14 mouse cellular contexts compared by ENCODE assay signal in genomic region chr12:19953869-19954555, GRCm38 (mm10). TPM values are rescaled to one million over a fixed set of nuclear protein-coding genes. Genes with fewer than 3 reads are reported as not detected.
DNase-seq lines count a peak whose midpoint lies in the region; ATAC-seq and TF ChIP-seq lines count a peak whose summit lies in the region.
"Not testable (repeated sequence)": the region's sequence is repeated elsewhere in the genome, so short reads cannot be mapped to it uniquely, and the experiment has no call there.
"Had no signal": no experiment of that assay in that cellular context is flagged by ENCODE, and none has a peak within 500 bp of the region (broad histone marks: within the 10 kb centered on the region; RNA-seq: fewer than 3 reads in every experiment).

Gene Gm21863 (plus strand): TSS chr12:19954505.

- not testable (repeated sequence) for TF ChIP-seq CTCF in ES-Bruce4 (IDR thresholded peaks at IDR 0.05; ENCODE audit: low read depth, low read length); kidney, postnatal 0 days (IDR thresholded peaks at IDR 0.05; ENCODE audit: low read depth); lung, embryonic 14.5 days (IDR thresholded peaks at IDR 0.05; ENCODE audit: low read depth)

- H3K9me3 ChIP-seq in ES-Bruce4 (replicated peaks; ENCODE audit: control insufficient read depth, insufficient read depth, low read length, poor library complexity, severe bottlenecking); heart, embryonic 15.5 days (replicated peaks); hindbrain, embryonic 16.5 days (ENCODE audit: control insufficient read depth, low read length); kidney, postnatal 0 days (replicated peaks; ENCODE audit: low read length); lung, embryonic 14.5 days (ENCODE audit: low read depth, low read length): not testable (repeated sequence)
- peaks cover 27% of the 10 kb centered on the region for H3K9me3 ChIP-seq in forebrain, embryonic 12.5 days
- H3K9me3 ChIP-seq in midbrain, embryonic 13.5 days, result peaks cover 25% of the 10 kb centered on the region

- peak within 1 kb of the TSS; percentile 94 for H3K4me3 ChIP-seq in ES-Bruce4 (ENCODE audit: low read depth, low read length)
- not testable (repeated sequence) for H3K4me3 ChIP-seq in forebrain, embryonic 12.5 days (replicated peaks); heart, embryonic 15.5 days; hindbrain, embryonic 16.5 days (ENCODE audit: low read length); kidney, postnatal 0 days (replicated peaks; ENCODE audit: low read depth, low read length); lung, embryonic 14.5 days (ENCODE audit: low read depth, low read length); midbrain, embryonic 13.5 days (replicated peaks)

- peak within 1 kb of the TSS; percentile 77 for H3K27ac ChIP-seq in ES-Bruce4 (ENCODE audit: insufficient read depth, low read length)
- H3K27ac ChIP-seq in forebrain, embryonic 12.5 days; heart, embryonic 15.5 days; hindbrain, embryonic 16.5 days (ENCODE audit: low read depth, low read length); kidney, postnatal 0 days; lung, embryonic 14.5 days (ENCODE audit: low read depth); midbrain, embryonic 13.5 days: not testable (repeated sequence)

- not testable (repeated sequence) for H3K36me3 ChIP-seq in ES-Bruce4 (ENCODE audit: control insufficient read depth, insufficient read depth, low read length, poor library complexity, severe bottlenecking); forebrain, embryonic 12.5 days (replicated peaks); heart, embryonic 15.5 days; hindbrain, embryonic 16.5 days (ENCODE audit: control insufficient read depth, insufficient read depth, low read length); kidney, postnatal 0 days (ENCODE audit: insufficient read depth, low read length); lung, embryonic 14.5 days (ENCODE audit: insufficient read depth); midbrain, embryonic 13.5 days

- TF ChIP-seq POLR2A in ES-Bruce4 (IDR thresholded peaks at IDR 0.05; ENCODE audit: insufficient read depth, low read length), result peak; percentile 60

- 0 out of 2 replicates have a peak, but pooled peaks have one; percentile 71 for ATAC-seq in forebrain, embryonic 12.5 days (ENCODE audit: low FRiP score)
- ATAC-seq in heart, embryonic 15.5 days (replicated peaks; ENCODE audit: insufficient number of reproducible peaks, insufficient read depth, low FRiP score, low read depth), result peak; percentile 55; the same call in 1 of the 2 replicates
- ATAC-seq in hindbrain, embryonic 16.5 days, result peak; percentile 78
- ATAC-seq in kidney, postnatal 0 days (replicated peaks; ENCODE audit: low FRiP score, low read depth), result peak; percentile 80
- peak; percentile 85 for ATAC-seq in lung, embryonic 14.5 days (ENCODE audit: insufficient read depth)
- ATAC-seq in midbrain, embryonic 13.5 days, result peak; percentile 83
- peak; percentile 66; the same call in 1 of the 2 replicates for ATAC-seq in neutrophil, adult 5-6 weeks (ENCODE audit: extremely low read depth, insufficient number of reproducible peaks, low FRiP score, poor library complexity, severe bottlenecking)

- H3K9ac ChIP-seq in ES-Bruce4 (ENCODE audit: low read depth, poor library complexity, severe bottlenecking), result peak within 1 kb of the TSS; percentile 100
- not testable (repeated sequence) for H3K9ac ChIP-seq in forebrain, embryonic 12.5 days; heart, embryonic 15.5 days; hindbrain, embryonic 16.5 days (ENCODE audit: low read depth, low read length); kidney, postnatal 0 days (ENCODE audit: low read depth, low read length); lung, embryonic 14.5 days; midbrain, embryonic 13.5 days (replicated peaks)

- TF ChIP-seq EP300 in ES-Bruce4 (IDR thresholded peaks at IDR 0.05; ENCODE audit: insufficient read depth, low read depth, low read length), result not testable (repeated sequence)

- 26% methylated on average over 48 of the region's 75 CpGs for WGBS in forebrain, embryonic 12.5 days
- WGBS in heart, embryonic 15.5 days, result 14% methylated on average over 55 of the region's 75 CpGs
- 22% methylated on average over 54 of the region's 75 CpGs for WGBS in hindbrain, embryonic 16.5 days
- 18% methylated on average over 58 of the region's 75 CpGs for WGBS in kidney, postnatal 0 days
- WGBS in lung, embryonic 14.5 days, result 19% methylated on average over 29 of the region's 75 CpGs
- 25% methylated on average over 67 of the region's 75 CpGs for WGBS in midbrain, embryonic 13.5 days

- not testable (repeated sequence) for DNase-seq in kidney, postnatal 0 days (ENCODE audit: low spot score); lung, embryonic 14.5 days

- not testable (repeated sequence) for H3K4me1 ChIP-seq in ES-Bruce4 (ENCODE audit: control insufficient read depth, insufficient read depth, low read length); forebrain, embryonic 12.5 days; heart, embryonic 15.5 days (replicated peaks); hindbrain, embryonic 16.5 days (ENCODE audit: control insufficient read depth, insufficient read depth, low read depth, low read length); kidney, postnatal 0 days (replicated peaks; ENCODE audit: insufficient read depth, low read length); lung, embryonic 14.5 days (ENCODE audit: insufficient read depth); midbrain, embryonic 13.5 days (replicated peaks)

- H3K27me3 ChIP-seq in ES-Bruce4 (ENCODE audit: control insufficient read depth, insufficient read depth, low read length, poor library complexity, severe bottlenecking); forebrain, embryonic 12.5 days; heart, embryonic 15.5 days; hindbrain, embryonic 16.5 days (replicated peaks; ENCODE audit: control insufficient read depth, insufficient read depth, low read length); kidney, postnatal 0 days (ENCODE audit: insufficient read depth, low read length); lung, embryonic 14.5 days (ENCODE audit: insufficient read depth, low read length); midbrain, embryonic 13.5 days: not testable (repeated sequence)

- H3K4me2 ChIP-seq in forebrain, embryonic 12.5 days; heart, embryonic 15.5 days; hindbrain, embryonic 16.5 days (ENCODE audit: low read length); kidney, postnatal 0 days (ENCODE audit: low read length); lung, embryonic 14.5 days; midbrain, embryonic 13.5 days (replicated peaks): not testable (repeated sequence)

RNA-seq across cellular contexts. Expression of gene Gm21863, which starts in this region (rescaled TPM):
- not detected in 2 replicates for polyA plus RNA-seq in ES-Bruce4 (2011; ENCODE audit: insufficient read depth, insufficient read length, low read depth, missing spikeins)
- not detected in 2 replicates for polyA plus RNA-seq in forebrain, embryonic 12.5 days (2016; fragmentation: Nextera tagmentation; extraction: Ambion mirVana)
- not detected in 2 replicates for polyA plus RNA-seq in heart, embryonic 15.5 days (2015; fragmentation: Nextera tagmentation; extraction: Ambion mirVana)
- polyA plus RNA-seq in hindbrain, embryonic 16.5 days (2015; fragmentation: Nextera tagmentation; extraction: Ambion mirVana), result not detected in 2 replicates
- not detected in 2 replicates for polyA plus RNA-seq in kidney, postnatal 0 days (2015; fragmentation: Nextera tagmentation; extraction: Ambion mirVana)
- polyA plus RNA-seq in lung, embryonic 14.5 days (2014; fragmentation: Nextera tagmentation; extraction: Ambion mirVana), result not detected in 2 replicates
- not detected in 2 replicates for polyA plus RNA-seq in midbrain, embryonic 13.5 days (2015; fragmentation: Nextera tagmentation; extraction: Ambion mirVana)
- not detected in 2 replicates for total RNA-seq in neutrophil, adult 5-6 weeks (2017)
- total RNA-seq: adrenal gland, adult 2 months; heart, postnatal 25 days had no signal
- polyA plus RNA-seq: adrenal gland, adult 2 months; brain, embryonic 14.5 days; cortical plate, adult 2 months; erythroblast, embryonic 14.5 days; liver, embryonic 14.5 days had no signal

Comparison
In these comparisons a context has a peak if more than half of its experiments do, and no peak if none do; other contexts are left out.
1. Peak in ATAC-seq in forebrain, embryonic 12.5 days; RNA of the gene not detected or under 1 TPM.
2. Peak in ATAC-seq in heart, embryonic 15.5 days; RNA of the gene not detected or under 1 TPM.
3. Peak in ATAC-seq in hindbrain, embryonic 16.5 days; RNA of the gene not detected or under 1 TPM.
4. Peak in ATAC-seq in kidney, postnatal 0 days; RNA of the gene not detected or under 1 TPM.
5. Peak in ATAC-seq in lung, embryonic 14.5 days; RNA of the gene not detected or under 1 TPM.
6. Peak in ATAC-seq in midbrain, embryonic 13.5 days; RNA of the gene not detected or under 1 TPM.
7. Peak in ATAC-seq in neutrophil, adult 5-6 weeks; RNA of the gene not detected or under 1 TPM.